Mouse (Mus musculus) embryonic fibroblast, embryonic 13.5 days (primary cell): ENCODE measurements at regions not wholly inside any gene's neighbourhood (a gene's known extent, or its start where the extent isn't known, plus 50 kb on each side); places are given as distances from the start of the nearest gene placed in this dataset.

ENCODE experiments used
- H3K27ac ChIP-seq: 2 replicates; pipeline ENCODE4 v1.5.1; 2012; ENCODE audit warnings: low read length, control low read depth, inconsistent platforms; ENCODE audit not compliant: insufficient read depth
- H3K4me1 ChIP-seq: 2 replicates; pipeline ENCODE4 v1.6.1; 2011; ENCODE audit warnings: low read length; ENCODE audit not compliant: control insufficient read depth, insufficient read depth
- H3K4me3 ChIP-seq: 2 replicates; pipeline ENCODE4 v1.5.1; 2011; ENCODE audit warnings: mild to moderate bottlenecking, control low read depth, low read length; ENCODE audit not compliant: insufficient read depth
- CTCF ChIP-seq: IDR thresholded peaks from 2 replicates; pipeline ENCODE4 v1.5.1; 2011; ENCODE audit warnings: mild to moderate bottlenecking, control low read depth, low read length, moderate library complexity, borderline replicate concordance; ENCODE audit not compliant: insufficient read depth
- POLR2A ChIP-seq: IDR thresholded peaks from 2 replicates; pipeline ENCODE4 v1.6.1; 2011; ENCODE audit warnings: low read depth, mild to moderate bottlenecking, control low read depth, low read length, moderate library complexity

DNA sequence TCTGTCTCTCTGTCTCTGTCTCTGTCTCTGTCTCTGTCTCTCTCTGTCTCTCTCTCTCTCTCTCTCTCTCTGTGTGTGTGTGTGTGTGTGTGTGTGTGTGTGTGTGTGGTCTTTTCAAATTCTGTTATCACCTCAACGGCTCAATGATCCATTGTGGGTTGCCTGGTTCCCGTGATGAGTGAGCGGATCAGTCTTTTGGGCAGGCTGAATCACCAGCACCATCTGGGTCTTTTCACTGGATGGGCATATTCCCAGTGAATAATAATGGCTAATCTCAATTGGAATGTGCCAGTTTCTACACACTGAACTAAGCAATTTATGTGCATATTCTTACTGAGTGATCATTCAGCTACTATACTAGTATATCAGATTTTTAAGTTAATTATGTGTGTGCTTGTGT is 216.4 kb downstream of the Lmx1a start:
- H3K4me1 ChIP-seq: no peaks in the 10 kb centered on the region
- H3K27ac ChIP-seq: no peak overlapping the region
- no peak overlapping the region for H3K4me3 ChIP-seq
- TF ChIP-seq CTCF (no peak), POLR2A (no peak)

DNA sequence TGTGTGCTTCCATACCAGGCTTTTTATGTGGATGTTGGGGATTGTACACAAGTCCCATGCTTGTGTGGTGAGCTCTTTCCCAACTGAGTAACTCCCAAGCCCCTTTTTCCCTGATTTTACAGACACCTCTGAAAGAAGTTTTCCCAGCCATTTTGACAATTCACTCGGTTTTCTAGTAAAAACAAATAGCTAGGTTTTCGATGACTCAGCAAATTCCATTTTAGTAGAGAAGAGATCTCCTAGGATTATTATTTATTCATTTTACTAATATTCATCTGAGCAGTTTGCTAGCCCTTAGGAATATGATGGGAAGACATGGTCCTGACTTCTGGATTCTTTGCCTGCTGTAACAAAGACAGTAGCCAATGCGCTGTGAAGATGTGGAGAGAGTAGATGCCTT is 223.0 kb downstream of the Lmx1a start:
- TF ChIP-seq CTCF (no peak), POLR2A (no peak)
- H3K4me1 ChIP-seq: no peaks in the 10 kb centered on the region
- H3K4me3 ChIP-seq: no peak overlapping the region
- no peak overlapping the region for H3K27ac ChIP-seq

DNA sequence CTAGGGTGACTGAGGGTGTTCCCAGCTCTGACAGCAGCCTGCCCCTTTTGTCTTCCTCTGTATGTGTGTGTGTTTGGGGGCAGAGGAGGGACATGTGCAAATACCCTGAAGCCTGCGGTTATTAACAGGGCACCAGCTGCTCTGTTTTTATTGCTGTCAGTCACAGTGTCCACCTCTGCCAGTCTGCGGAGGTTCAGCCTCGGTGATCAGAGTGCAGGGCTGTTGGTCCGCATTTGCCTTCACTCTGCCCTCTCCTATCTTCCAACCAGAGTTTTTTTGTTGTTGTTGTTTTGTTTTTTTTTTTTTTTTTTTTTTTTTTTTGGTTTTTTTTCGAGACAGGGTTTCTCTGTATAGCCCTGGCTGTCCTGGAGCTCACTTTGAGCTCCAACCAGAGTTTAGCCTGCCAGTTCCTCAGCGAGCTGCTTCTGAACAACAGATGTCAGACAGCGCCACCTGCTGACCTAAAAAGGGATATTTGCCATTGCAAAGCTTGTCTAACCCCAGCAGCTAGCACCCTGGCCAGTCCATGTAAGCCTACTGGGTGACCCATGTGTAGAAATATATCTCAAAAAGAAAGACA is 226.0 kb downstream of the Lmx1a start:
- Histone ChIP-seq H3K27ac (no peak overlapping the region), H3K4me1 (no peaks in the 10 kb centered on the region)
- peak; percentile 67; the same call in 1 of the 2 replicates for TF ChIP-seq CTCF
- no peak for TF ChIP-seq POLR2A

DNA sequence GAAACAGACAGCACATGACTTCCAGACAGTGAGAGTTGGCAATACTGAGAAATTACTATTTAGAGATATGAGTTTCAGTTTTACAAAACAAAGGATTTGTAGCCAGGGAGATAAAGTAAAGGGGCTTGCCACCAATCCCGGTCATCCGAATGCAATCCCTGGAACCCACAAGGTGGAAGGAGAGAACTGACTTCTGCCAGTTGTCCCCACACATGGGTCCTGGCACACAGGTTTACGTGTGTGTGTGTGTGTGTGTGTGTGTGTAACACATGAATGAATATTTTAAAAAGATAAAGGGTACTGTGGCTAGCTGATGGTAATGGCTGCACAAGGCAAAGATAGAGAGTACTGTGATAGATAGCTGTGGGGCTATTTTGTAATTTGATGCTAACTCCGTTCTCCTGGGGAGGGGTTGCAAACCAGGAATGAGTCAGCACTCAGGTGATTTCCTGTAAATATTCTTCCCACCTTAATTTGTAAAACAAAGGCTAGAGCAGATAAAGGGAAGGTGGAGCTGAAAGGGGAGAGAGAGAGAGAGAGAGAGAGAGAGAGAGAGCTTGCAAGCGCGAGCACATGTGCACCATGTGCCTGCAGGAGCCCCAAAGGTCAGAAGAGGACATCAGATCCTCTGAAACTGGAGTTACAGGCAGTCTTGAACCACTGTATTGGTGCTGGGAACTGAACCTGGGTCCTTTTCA is 226.7 kb downstream of the Lmx1a start:
- Histone ChIP-seq H3K4me3 (no peak overlapping the region), H3K4me1 (no peaks in the 10 kb centered on the region), H3K27ac (no peak overlapping the region)
- TF ChIP-seq POLR2A (no peak), CTCF (no peak)

More for the DNA sequence above, 226.0 kb downstream of the Lmx1a start:
- H3K4me3 ChIP-seq: no peak overlapping the region

DNA sequence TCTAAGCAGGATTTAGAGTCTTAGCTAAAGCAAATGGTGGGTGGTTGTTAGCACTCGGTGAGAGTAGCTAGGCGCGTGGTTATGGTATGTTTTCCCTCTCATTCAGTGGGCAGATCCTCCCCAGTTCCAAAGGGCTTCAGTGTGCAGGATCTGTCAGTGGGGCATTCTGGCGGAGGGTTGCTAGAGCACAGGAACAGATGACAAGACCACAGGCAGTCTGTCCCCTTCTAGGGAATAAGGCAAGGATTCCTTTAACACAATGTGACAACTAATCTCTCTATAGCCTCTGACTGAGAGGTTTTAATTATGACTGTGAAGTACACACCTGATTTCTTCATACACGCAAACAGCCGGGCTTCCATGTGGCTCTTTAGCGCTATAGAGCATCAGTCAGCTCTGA is 233.9 kb downstream of the Lmx1a start:
- TF ChIP-seq CTCF: no peak
- no peak for TF ChIP-seq POLR2A

DNA sequence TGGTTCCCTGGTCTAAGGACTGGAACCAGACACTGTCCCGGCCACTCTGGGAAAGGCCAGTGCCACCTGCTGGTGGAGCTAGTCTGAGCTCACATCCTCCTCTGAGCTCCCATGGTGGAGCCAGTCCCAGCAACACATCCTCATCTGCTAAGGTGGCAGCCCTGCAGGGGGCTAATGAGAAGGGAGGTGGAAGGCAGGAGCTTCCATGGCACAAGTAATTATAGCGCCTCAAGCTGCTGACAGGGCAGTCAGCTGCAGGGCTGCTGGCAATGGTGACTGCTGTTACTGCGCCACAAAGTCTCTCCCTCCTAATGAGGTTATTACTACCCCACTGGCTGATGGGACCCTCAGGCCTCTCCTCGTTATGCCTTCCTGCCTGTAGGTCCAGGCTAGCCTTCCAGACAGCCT is 239.0 kb downstream of the Lmx1a start:
- no peaks in the 10 kb centered on the region for H3K4me1 ChIP-seq
- no peak overlapping the region for H3K27ac ChIP-seq
- TF ChIP-seq POLR2A (no peak), CTCF (peak; percentile 45; the same call in 1 of the 2 replicates)

More for the DNA sequence above, 233.9 kb downstream of the Lmx1a start:
- Histone ChIP-seq H3K27ac (no peak overlapping the region), H3K4me1 (no peaks in the 10 kb centered on the region), H3K4me3 (no peak overlapping the region)

DNA sequence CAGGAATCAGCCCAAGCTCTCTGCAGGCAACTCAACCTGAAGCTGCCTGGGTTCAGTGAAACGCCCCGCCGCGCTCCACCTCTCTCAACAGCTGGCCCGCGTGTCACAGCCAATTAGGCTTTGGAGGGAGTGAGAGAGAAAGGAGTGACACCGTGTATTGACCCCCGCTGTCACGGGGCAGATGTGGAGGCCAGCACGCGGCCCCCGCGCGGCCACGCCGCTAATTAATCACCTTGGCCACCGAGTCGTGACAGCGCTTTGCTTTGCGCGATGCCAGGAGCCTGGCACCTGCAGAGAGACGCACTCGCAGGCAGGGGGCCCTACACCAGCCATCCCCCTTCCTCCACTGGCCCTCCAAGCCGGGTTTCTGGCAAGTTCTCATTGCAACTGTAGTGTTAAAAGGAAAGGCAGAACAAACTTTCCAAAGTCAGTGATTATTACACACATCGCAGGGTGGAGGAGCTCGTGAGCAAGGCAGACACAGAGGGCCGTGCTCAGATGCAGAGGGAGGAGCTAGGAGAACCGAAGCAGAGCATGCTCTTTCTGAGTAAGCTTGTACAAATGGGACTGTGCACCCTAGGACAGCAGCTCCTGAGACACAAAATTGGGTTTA is 240.8 kb downstream of the Lmx1a start:
- Histone ChIP-seq H3K4me3 (peak overlapping the region; percentile 32), H3K4me1 (no peaks in the 10 kb centered on the region), H3K27ac (no peak overlapping the region)
- TF ChIP-seq POLR2A (no peak), CTCF (peak; percentile 68; the same call in 1 of the 2 replicates)

More for the DNA sequence above, 239.0 kb downstream of the Lmx1a start:
- no peak overlapping the region for H3K4me3 ChIP-seq

DNA sequence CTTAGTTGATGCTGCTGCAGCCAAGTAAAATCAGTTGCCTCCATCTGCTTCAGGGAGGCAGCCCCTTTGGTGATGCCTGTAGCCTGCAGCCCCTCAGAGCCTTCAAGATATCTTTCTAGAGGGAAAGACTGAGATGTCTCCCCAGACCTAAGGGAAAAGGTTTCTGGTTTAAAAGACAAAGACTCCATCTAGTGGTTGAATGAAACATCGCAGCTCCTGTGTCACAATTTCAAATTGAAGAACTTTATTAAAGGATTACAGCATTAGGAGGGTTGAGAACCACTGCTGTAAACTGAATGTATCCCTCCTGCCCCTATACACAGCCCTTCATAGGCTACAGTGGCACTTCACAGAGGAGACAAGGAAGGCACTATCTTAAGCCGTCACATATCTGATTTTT is 243.1 kb downstream of the Lmx1a start:
- no peak overlapping the region for H3K27ac ChIP-seq
- no peak overlapping the region for H3K4me3 ChIP-seq
- no peak for TF ChIP-seq CTCF
- no peak for TF ChIP-seq POLR2A
- no peaks in the 10 kb centered on the region for H3K4me1 ChIP-seq

DNA sequence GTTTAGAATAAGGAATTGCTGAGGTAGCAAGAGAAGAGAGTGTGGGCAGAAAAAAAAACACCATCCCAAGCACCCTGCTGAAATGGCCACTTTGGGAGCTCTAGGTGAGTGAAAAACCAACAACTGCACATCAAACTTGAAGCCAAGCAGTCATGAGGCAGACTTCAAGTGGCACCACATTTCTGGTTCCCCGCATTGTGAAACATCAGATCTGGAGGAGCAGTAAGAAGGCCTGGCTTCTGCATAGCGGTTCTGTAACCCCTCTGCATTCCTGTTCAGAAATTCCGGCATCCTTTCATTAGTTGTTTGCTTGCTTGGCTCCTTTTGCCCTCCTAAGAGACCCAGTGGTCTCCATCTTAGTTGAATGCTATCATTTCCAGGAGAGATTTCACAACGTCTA is 247.7 kb downstream of the Lmx1a start:
- Histone ChIP-seq H3K27ac (no peak overlapping the region), H3K4me3 (no peak overlapping the region), H3K4me1 (no peaks in the 10 kb centered on the region)
- TF ChIP-seq CTCF (no peak), POLR2A (no peak)

DNA sequence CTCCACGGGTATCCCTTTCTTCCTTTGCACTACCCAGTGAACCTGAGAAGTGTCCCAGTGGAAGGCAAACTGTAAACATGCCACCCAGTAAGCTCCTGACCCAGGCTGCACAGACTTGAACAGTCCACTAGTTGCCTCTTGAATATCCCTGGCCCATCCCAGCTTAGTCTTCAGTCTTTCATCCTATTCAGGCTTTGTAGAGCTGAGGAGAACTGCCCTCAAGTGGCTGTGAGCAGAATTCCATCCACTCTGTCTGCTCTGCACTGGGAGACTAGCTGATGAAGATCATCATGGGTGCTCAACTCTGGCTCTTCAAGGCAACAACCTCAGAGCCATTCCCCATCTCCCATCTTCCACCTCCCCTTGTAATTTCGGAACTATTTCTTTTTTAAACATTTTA is 249.1 kb downstream of the Lmx1a start:
- no peak overlapping the region for H3K4me3 ChIP-seq
- no peak overlapping the region for H3K27ac ChIP-seq
- no peaks in the 10 kb centered on the region for H3K4me1 ChIP-seq
- TF ChIP-seq CTCF (no peak), POLR2A (no peak)
